Mouse (Mus musculus): ENCODE data around the gene Slc2a2. TPM values are rescaled to one million over a fixed set of nuclear protein-coding genes. Genes with fewer than 3 reads are reported as not detected.

Slc2a2 gene
- total RNA-seq (2021), result not detected

DNA sequence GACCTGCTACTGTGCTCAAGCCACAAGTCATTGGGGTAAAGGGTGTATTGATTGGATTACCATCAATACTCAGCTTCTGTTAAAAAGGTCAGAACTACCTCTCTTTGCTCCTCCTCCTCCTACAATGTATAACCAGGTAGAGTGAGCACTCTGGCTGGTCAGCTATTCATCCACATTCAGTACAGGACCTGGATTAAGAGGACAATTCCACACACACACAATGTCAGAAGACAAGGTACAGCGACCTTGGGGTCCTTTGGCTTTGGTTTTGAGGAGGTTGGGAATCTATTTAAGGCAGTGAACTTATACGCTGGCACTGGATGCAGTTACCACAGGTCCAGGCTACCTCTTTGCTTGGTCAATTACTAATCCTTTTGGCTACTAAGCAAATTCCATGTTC is at the start of gene Slc2a2:
Gene Slc2a2 (plus strand): TSS at position 107 of the 400 bp plus-strand sequence.
- no peak for DNase-seq

DNA sequence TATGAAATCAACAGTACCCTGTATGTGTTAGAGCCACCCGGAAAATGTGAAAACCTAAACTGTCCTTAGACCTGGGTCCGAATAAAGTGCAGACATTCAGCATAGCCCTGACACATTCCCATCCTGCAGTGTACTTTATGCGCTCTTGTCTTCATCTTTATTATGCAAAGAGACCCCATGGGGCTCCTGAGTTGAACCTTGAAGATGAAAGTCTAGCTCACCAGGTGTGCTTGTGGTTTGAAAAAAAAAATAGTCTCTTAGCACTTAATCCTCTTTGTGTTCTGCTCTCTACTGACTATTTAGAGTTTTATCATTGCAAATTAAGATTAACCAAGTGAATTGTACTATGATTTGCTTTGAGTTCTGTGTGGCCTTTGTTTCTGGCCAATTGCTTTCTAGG is 45.1 kb upstream of the Slc2a2 start:
- DNase-seq, result no peak

DNA sequence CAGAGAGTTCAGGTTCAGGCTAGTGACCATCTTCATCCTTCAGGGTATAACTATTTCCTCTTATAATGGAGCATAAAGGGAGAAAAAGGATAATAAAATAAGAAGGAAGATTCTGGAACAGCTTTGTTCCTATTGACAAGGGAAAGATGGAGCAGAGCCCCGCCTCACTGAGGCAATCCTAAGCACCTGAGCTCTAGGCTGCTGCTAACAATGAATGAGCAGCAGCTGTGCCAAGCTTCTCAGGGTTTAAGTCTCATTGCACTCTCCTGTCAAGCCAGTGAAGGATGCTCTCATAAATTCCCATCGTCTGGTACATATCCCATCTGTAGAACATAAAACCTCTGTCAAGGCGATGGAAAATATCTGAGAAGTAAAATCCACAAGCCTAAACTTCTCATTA is 44.7 kb upstream of the Slc2a2 start:
- no peak for DNase-seq

DNA sequence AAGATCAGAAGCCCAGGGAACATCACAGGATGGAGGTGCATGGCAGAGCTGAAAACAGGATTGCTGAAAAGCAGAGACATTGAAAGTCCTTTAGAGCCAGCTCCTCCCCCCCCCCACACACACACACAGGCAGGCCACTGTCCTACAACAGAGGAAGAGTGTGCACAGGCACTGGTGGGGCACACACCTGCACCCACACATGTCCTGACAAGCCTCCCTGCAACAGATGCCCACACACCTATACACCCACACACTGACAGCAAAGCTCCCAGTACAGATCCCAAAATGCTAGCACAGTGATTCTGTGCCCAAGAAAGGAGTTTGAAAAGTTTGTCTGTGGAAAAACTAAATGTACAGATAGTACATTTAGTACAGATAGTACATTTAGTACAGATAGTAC is 43.0 kb upstream of the Slc2a2 start:
- DNase-seq, result no peak

DNA sequence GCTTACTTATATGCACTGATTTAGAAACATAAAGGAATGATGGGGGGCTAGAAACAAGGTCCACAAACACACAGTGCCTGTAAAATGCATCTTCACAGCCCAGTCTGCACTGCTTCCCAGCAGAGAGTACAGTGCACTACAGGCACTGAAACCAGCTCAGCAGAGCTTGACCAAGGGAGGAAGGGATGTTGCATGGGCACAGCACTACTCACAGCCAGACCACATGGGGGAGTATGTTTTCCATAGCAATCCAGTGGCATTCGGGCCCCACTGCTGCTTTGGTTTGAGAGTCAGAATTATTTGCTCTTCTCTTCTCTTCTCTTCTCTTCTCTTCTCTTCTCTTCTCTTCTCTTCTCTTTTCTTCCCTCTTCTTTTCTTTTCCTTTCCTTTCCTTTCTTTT is 39.4 kb upstream of the Slc2a2 start:
- DNase-seq, result no peak

DNA sequence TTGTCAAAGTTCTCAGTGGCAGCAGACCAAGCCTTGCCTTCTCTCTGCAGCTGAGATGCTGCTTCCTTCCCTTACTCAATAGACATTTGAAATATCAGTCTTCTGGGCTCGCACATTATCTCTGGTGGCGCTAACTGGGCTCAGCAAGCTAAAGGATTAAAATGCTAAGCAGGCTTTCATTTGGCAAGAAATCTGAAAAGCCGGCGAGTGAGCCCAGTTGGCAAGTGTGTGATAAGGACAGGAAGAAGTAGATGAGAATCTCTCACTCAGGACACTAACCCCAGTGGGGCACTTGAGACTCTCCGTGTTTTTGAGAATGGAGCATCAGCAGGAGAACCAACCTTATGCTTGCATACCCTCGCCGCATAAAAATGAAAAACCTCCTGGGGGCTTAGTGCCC is 16.9 kb upstream of the Slc2a2 start:
- no peak for DNase-seq

DNA sequence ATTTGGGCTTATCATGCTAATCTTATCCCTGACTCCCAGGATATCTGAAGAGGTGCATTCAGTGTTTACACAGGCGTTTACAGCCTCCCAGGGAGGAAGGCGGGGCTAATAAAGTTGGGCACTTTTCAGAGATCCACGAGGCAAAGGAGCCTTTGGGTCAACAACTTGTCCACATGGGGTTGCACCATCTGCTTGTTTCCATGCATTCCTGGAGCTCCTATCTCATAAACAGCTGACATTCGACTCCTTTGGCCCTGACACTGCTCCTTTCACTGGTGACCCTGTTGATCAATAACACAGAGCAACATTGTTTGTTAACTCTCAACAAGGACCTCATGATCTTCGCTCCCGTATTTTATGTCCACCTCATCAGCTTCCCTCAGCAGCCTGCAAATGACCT is 15.8 kb upstream of the Slc2a2 start:
- DNase-seq, result no peak

DNA sequence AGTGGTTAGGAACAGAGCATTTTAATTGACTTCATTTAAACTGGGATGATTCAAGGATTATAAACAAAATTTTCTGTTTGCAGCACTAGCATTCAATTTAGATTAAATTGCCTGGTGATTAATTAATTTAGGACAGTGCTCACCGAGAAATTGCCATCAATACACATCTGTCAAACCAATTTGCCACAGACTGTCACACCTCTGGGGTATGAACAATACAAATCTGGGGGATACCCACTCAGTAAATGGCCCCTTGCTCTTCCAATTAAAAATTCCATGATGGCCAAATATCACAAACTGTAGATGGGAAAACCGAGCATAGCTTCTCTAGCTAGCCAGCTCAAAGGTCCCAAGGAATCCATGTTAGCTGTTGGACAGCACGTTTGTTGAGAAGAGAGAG is 15.3 kb upstream of the Slc2a2 start:
- no peak for DNase-seq

DNA sequence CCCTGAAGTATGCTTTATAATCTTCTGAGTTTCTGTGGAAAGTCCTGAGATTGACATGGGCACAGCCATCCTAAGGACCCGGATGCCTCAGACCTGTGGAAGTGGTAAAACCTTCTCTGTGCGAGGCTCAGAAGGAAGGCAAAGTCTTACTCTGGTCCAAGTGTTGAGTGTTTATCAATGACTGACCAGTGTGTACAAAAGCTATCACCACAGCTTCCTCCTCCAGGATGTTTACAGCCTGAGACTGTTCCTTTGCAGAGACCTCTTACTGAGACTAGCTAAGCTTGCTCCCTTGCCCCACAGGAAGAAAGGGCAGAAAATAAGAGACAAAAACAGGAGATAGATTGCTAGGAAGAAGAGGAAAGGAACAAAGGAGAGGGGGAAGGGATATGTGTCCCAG is 12.2 kb upstream of the Slc2a2 start:
- no peak for DNase-seq

DNA sequence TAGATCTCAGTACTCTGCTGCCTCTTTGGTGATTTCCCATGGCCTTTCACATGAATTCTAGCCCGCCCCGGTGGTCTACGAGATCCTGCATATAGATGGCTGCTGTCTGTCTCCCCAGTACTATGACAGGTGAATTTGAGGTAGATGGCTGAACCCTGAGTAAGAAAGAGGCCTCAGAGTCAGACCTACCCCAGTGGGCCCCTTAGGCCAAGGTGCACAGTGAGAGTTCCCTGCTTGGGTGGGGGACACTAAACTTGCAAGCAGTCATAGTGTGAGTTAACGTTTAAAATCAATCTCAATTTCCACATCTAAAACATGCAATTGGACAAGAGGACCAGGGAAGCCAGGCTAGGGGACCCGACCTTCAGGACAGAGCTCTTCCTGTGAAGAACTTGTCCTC is 2.9 kb upstream of the Slc2a2 start:
- no peak for DNase-seq

DNA sequence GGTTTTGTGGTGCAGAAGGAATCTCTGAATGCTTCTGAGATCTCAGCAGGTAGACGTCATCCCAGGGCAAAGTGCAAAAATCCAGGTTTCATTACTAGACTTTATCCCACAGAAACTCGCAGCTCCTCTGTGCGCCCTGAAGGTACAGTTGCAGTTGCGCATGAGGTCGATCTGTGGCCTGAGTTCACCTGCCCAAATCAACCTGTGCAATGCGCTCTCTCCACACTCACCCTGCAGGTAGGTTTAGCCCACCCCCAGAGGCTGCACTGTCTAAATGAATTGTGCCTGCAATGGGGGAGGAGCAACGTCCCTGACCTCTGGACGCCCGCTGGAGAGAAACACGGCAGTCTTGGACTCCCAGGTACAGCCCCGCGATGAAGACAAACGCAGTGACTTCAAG is 2.1 kb upstream of the Slc2a2 start:
- no peak for DNase-seq

DNA sequence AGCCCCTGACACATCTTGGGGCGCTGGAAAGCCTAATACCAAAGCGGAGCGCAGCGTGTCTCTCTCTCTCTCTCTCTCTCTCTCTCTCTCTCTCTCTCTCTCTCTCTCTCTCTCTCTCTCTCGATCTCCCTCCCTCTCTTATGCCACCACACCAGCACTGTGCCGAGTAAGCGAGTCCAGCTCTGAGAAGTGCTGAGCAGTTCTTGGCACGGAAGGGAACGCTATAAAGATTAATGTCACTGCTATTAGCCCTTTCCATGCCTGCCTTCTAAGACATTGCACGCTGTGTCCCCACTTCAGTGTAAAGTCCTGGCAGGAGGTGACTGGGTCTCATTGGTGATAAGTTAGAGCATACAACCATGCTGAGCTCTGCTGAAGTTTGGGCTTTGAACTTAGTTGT is 1.5 kb upstream of the Slc2a2 start:
- no peak for DNase-seq

DNA sequence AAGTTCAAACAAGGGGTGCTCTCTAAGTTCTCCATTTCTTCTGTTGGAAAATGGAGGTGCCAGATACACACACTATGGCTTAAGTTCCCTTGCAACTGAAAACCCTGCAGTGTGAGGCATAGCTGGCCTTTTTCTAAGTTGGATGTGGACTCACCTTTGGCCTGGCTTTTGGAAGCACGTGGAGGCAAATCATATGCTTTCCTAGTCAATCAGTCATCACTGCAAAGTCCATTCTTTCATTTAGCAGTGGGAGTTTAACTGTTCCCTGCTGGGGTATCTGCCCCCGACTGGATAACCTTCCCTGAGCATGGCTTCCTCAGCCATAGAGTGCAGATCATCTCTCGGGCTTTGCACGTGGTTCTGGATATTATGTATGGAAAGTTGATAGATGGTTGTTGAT is 1.9 kb downstream of the Slc2a2 start:
- DNase-seq, result no peak

DNA sequence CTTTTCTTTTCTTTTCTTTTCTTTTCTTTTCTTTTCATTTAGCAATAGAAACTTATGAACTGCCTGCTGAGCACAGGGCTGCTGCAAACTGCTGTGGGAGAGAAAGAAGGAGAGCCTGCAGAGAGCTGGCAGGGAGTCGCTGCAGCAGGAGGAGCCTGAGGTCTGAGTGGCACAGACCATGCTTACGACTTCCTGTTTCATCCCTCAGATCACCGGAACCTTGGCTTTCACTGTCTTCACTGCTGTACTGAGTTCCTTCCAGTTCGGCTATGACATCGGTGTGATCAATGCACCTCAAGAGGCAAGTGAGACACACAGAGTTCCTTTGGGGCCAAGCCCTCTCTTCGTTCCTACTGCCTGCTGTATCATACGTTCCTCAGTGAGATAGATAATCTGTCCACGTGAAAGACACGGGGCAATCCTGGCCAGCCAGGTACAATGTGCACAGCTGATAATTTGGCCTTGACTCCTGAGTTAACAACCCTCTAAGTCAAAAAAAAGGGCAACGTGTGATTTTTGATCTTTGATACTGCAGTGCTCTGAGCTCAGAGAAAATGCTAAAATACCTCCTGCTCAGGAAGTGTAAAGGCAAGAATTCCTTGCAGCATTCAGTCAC is 7.9 kb downstream of the Slc2a2 start:
- DNase-seq, result no peak

DNA sequence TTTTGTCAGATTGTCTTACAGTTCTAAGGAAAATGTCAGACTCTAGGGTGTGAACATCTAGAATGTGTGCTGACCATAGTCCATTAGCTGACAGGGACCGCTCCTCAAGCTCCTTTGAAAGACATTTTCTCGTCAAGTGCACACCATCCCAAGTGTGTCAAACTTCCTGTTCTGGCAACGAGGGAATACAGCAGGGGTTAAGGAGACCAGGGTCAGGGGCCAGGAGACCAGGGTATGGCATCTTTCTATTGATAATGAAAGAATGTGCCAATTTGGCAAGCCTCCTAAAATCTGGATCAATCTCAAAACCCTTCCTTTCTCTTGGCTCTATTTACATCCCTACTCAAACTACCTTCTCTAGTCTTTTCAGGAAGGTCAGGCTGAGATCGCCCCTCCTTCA is 9.0 kb downstream of the Slc2a2 start:
- DNase-seq, result no peak

DNA sequence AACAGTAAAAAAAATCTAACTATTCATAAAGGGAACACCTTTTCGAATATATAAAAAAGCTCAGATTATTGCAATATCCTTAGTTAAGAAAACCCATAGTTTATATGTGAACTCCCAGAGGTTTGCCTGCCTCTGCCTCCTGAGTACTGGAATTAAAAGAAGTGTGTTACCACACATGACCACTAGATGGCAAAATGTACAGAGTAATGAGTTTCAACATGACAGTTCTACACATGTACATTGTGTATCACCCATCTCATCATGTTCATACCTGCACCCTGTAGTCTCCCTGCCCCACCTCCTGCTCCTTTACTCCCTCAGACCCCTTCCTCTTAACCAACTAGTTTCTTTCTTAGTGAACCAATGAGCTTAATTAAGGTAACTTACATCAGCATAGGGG is 12.0 kb downstream of the Slc2a2 start:
- no peak for DNase-seq

DNA sequence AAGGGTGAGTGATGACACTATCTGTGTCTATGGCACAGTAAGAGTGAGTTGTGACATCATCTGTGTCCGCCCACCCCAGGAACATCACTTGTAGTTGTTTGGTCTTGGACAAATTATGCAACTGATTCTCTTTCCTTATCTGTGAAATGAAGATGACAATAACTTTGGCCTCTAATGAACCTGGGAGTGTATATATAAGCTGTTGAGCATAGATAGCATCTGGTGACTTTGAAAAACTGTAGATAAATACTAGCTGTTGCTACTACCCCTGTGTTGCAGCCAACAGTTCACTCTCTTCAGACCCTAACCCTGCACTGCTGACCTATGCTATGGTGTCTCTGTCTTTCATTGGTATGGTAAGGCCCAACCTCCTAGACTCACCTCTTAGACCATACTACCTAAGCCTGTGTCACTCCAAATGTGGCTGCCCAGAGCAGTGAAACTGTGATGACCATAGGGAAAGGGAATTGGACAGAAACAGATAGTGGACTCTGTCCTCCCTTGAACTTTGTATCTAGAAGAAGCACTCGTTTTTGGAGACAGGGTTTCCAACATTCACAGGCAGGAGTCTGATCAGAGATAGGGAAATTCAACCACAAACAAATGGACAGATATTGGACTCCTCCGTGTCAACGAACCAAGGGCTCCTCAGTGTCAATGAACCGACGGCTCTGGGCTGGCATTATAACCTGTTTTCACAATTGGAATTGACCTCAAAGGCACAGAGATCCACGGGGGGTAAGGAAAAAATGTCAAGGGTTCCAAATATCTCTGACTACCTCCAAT is 16.4 kb downstream of the Slc2a2 start:
- no peak for DNase-seq

DNA sequence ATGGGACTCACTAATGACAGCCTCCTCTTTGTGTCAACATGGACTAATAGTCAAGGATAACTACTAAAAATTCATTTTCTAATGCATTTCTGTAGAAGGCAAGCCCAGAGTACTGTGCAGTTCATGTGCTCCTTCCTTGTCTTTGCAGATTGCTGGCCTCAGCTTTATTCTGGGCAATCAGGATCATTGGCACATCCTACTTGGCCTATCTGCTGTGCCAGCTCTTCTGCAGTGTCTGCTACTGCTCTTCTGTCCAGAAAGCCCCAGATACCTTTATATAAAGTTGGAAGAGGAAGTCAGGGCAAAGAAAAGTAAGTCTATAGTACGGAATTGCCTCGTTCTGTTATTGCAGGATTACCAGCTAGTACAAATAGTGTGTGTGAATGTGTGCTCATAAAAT is 20.8 kb downstream of the Slc2a2 start:
- DNase-seq, result no peak

DNA sequence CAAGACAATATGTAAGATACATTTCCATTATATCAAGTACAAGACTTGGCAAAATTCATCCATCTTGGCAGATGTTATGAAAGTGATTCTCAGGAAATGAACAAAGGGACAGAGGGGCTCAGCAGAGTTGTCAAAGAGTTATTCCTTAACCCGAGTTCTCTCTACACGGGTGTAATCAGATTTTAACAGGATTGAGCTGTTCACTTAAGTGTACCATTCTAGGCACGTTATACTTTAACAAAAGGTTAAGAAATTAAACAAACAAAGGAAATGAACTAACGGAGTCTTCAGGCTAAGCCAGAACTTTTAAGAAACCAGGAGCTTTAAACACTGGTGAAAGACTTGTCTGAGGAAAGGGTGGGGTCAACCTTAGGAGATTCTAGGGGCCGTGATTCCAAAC is 23.5 kb downstream of the Slc2a2 start:
- no peak for DNase-seq

DNA sequence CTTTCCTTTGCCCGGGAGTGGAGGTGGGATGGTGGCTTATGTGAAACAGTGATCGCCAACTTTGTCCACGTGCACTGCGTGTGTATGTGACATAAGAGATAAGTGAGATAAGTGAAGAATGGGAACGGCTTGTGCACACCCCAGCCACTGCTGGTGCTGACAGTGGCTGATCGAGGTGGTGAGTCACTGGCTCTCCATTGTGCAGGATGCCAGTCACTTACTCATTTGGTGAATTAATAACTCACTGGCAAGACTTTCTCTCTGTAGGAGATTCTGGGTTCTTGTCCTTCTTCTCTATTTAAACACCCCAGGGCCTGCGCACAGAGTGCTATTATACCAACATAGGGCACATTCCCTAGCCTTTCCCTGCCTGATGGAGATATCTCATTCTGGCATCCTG is 24.1 kb downstream of the Slc2a2 start:
- no peak for DNase-seq

DNA sequence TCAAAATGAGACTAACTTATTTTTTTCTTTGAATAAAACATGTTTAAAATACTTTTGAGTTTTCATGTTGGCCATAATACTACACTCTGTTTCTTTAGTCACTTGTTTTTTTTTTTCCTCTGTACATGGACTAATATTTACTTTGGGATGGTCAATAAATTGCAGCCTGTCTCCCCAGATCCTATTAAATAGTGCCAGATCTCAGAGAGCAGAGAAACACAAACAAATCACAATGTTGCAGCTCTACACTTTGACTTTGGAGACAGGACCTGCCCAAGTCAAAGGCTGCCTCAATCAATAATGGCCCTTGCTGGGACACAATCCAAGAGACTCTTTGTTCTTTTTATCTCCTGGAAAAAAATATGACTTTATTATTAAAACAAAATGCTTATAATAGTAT is 24.8 kb downstream of the Slc2a2 start:
- DNase-seq, result no peak

DNA sequence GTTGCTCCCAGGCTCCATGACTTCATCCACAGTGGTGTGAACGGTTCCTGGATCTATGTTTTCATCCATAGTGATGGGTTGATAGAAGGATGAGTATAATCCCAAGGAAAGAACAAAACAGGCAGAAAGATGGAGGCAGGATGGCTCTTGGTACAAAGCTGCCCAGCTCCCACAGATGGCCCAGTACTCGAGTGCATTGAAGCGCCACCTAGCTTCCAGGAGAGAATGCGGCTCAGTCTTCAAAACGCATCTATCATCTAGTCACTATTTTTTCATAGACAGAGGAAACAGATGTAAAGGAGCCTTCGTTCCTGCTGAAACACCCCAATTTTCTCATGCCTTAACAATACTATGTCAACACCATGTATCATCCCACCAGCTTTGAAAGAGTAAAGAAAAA is 25.8 kb downstream of the Slc2a2 start:
- no peak for DNase-seq

DNA sequence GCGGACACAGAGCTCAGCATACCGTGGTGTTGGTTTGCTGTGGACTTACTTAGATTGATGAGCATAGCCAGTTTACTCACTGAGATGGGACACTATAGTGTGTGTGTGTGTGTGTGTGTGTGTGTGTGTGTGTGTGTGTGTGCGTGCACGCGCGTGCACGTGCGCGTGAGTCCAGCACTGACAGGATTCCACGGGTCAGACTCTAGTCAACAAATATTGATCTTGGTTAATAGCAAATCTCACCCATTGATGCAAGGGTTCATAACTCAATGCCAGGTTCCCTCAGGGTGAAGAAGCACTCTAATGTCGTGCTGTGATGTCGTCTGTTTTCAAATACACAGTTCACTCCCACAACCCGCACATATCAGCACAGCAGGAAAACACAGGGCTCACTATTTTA is 27.5 kb downstream of the Slc2a2 start:
- no peak for DNase-seq

DNA sequence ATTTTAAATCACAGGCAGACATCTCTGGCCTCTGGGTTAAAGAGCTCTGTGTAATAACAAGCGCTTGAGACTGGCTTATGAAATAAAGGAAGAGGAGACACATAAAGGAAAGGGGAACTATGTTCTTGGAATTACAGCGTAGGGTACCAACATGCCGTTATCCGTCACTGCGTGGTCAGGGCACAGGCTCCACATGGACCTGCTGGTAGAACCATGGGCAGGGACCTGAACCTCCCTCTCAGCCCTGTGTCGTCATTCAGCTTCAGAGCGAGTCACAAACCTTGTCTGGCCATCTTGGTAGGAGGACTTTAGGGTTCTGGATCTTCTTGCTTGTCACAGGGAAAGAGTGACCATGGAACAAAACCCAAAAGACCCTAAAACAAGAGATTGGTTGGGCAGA is 28.7 kb downstream of the Slc2a2 start:
- no peak for DNase-seq

DNA sequence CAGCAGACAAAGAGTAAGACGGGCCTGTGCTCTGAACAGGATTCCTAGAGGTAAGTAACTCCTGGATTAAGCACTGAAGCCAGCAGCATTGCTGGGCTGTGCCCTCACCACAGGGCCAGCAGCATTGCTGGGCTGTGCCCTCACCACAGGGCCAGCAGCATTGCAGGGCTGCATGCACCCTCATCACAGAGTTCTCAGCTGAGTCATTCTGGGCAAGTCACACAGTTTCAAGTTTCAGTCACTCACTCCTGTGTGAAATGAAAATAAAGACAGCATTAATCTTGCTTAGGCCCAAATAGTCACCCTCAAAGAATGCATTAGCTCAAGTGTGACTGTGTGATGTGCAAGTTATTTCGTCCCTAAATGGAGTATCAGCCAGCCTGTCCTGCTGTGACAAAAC is 37.0 kb downstream of the Slc2a2 start:
- no peak for DNase-seq

All from layer of hippocampus, postnatal 36 days (tissue).